Mouse (Mus musculus) hindbrain, embryonic 10.5 days (tissue): ENCODE measurements around the gene Pbx4. TPM values are rescaled to one million over a fixed set of nuclear protein-coding genes. Genes with fewer than 3 reads are reported as not detected.

Source experiments
- DNase-seq: peaks from one replicate; pipeline ENCODE4 v3.0.0-alpha.2; 2017; ENCODE audit warnings: low spot score
- H3K27ac ChIP-seq: fragments of 300-500 bp; sonication (generic); 2 replicates; pipeline ENCODE4 v1.5.1; 2016; ENCODE audit warnings: mild to moderate bottlenecking, moderate library complexity
- H3K27me3 ChIP-seq: fragments of 300-500 bp; sonication (generic); 2 replicates; pipeline ENCODE4 v1.6.1; 2016; ENCODE audit warnings: mild to moderate bottlenecking; ENCODE audit not compliant: poor library complexity, insufficient read depth, severe bottlenecking
- H3K36me3 ChIP-seq: fragments of 300-500 bp; sonication (generic); 2 replicates; pipeline ENCODE4 v1.6.1; 2016; ENCODE audit warnings: mild to moderate bottlenecking, moderate library complexity
- H3K4me1 ChIP-seq: fragments of 300-500 bp; sonication (generic); replicated peaks from 2 replicates; pipeline ENCODE4 v1.6.1; 2016; ENCODE audit warnings: mild to moderate bottlenecking
- H3K4me3 ChIP-seq: fragments of 300-500 bp; sonication (generic); 2 replicates; pipeline ENCODE4 v1.5.1; 2016; ENCODE audit warnings: mild to moderate bottlenecking, moderate library complexity
- H3K9me3 ChIP-seq: fragments of 300-500 bp; sonication (generic); 2 replicates; pipeline ENCODE4 v1.6.1; 2016; ENCODE audit warnings: mild to moderate bottlenecking, moderate library complexity
- WGBS: fragments of 180-500 bp; shearing (Covaris S2); methylation state at CpG from one replicate; pipeline ENCODE4 v1.1.7; 2016; 5-methylcytosine and 5-hydroxymethylcytosine counted together
- polyA plus RNA-seq: library from polyadenylated mRNA; unstranded; fragments of >200 nt; fragmentation: Nextera tagmentation; extraction: Ambion mirVana; gene quantifications from 2 replicates; pipeline ENCODE4 v1.2.1, GENCODE M21; 2016

Gene Pbx4
- polyA plus RNA-seq, 1 experiment from 2014 or later: 49.9 TPM

DNA sequence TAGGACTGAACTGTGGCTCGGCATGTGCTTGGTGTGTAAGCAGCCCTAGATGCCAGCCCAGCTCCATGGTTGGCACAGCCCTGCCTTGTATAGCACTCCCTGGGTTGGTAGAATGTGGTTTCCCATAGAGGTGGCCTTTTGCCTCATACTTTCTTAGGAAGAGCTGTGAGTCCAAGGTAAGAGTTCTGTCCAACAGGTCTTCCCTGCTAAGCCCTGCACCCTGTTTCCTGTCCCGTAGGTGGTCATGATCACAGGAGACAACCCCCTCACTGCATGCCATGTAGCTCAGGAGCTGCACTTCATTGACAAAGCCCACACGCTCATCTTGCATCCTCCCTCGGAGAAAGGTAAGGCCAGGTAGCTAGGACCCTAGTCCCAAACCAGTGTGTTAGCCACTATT, 30.5 kb upstream of the Pbx4 start:
- H3K36me3 ChIP-seq: peaks cover 99% of the 10 kb centered on the region
- WGBS: 97% methylated on average over 4 of the region's 4 CpGs

DNA sequence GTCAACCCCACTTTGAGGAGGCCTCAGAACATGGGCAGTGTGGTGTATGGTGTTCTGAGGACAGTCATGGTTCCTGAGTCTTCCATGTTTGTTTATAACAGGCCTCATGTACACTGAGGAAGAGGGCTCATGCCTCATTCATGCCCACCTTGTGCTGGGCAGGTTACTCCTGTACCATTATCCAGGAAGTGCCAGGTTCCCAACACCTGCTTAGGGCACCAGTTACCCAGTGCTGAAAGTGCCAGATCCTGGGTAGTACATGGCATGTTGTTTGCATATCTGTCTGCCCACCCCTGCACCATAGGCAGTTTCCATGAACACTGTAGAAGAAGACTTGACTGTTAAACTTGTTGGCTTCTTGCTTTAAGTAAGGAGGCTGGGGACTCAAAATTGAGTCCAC, 30.1 kb upstream of the Pbx4 start:
- Histone ChIP-seq H3K36me3 (peaks cover 99% of the 10 kb centered on the region), H3K4me3 (no peak overlapping the region), H3K27ac (no peak overlapping the region), H3K4me1 (no peaks in the 10 kb centered on the region), H3K27me3 (no peaks in the 10 kb centered on the region), H3K9me3 (no peaks in the 10 kb centered on the region)
- DNase-seq: no peak

More for the DNA sequence above, 30.5 kb upstream of the Pbx4 start:
- no peak overlapping the region for H3K27ac ChIP-seq
- no peaks in the 10 kb centered on the region for H3K27me3 ChIP-seq
- H3K4me3 ChIP-seq: no peak overlapping the region
- no peaks in the 10 kb centered on the region for H3K4me1 ChIP-seq
- no peak for DNase-seq
- H3K9me3 ChIP-seq: no peaks in the 10 kb centered on the region

- H3K27me3 ChIP-seq: no peaks in the 10 kb centered on the region
- WGBS: 93% methylated on average over 7 of the region's 7 CpGs
- H3K4me3 ChIP-seq: no peak overlapping the region
- DNase-seq: no peak
- H3K36me3 ChIP-seq: peaks cover 99% of the 10 kb centered on the region
- H3K9me3 ChIP-seq: no peaks in the 10 kb centered on the region
- no peak overlapping the region for H3K27ac ChIP-seq
- peaks cover 4% of the 10 kb centered on the region for H3K4me1 ChIP-seq
Measured at GRCm38 (mm10) chr8:69803366-69803765, 28.9 kb upstream of the Pbx4 start.

DNA sequence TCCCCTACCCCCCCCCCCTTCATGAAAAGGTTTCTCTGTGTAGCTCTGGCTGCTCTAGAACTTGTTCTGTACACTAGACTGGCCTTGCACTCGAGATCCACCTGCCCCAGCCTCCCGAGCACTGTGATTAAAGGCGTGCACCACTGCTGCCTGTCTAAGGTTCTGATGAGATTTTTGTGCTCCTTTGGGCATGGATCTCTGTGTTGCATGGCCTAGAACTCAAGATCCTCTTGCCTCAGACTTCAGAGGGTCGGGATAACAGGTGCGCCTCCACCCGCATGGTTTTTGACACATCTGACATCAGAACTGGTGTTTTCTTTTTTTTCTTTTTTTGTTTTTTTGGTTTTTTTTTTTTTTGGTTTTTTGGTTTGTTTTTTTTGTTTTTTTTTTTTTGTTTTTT, 27.8 kb upstream of the Pbx4 start:
- peaks cover 92% of the 10 kb centered on the region for H3K36me3 ChIP-seq
- WGBS: 93% methylated on average over 6 of the region's 6 CpGs
- no peaks in the 10 kb centered on the region for H3K27me3 ChIP-seq
- H3K4me3 ChIP-seq: no peak overlapping the region
- H3K27ac ChIP-seq: no peak overlapping the region
- DNase-seq: no peak
- H3K9me3 ChIP-seq: no peaks in the 10 kb centered on the region
- peaks cover 16% of the 10 kb centered on the region for H3K4me1 ChIP-seq

- Histone ChIP-seq H3K27ac (no peak overlapping the region), H3K27me3 (no peaks in the 10 kb centered on the region), H3K36me3 (peaks cover 87% of the 10 kb centered on the region), H3K4me1 (peaks cover 19% of the 10 kb centered on the region), H3K9me3 (no peaks in the 10 kb centered on the region), H3K4me3 (no peak overlapping the region)
- 95% methylated on average over 10 of the region's 10 CpGs for WGBS
- DNase-seq: no peak
Measured at GRCm38 (mm10) chr8:69805086-69805485, 27.2 kb upstream of the Pbx4 start.

DNA sequence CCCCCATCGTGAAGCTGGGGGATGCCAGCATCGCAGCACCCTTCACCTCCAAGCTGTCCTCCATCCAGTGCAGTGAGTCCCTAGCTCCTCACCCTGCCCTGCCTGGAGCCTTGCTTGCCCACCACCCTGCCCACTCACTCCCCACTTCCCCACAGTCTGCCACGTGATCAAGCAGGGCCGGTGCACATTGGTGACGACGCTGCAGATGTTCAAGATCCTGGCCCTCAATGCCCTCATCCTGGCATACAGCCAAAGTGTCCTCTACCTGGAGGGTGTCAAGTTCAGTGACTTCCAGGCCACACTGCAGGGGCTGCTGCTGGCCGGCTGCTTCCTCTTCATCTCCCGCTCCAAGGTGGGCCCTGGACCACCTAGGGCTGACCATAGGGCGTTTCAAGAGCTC, 26.8 kb upstream of the Pbx4 start:
- Histone ChIP-seq H3K27ac (no peak overlapping the region), H3K27me3 (no peaks in the 10 kb centered on the region), H3K4me3 (no peak overlapping the region), H3K9me3 (no peaks in the 10 kb centered on the region), H3K36me3 (peaks cover 87% of the 10 kb centered on the region), H3K4me1 (peaks cover 19% of the 10 kb centered on the region)
- 96% methylated on average over 9 of the region's 9 CpGs for WGBS
- no peak for DNase-seq

DNA sequence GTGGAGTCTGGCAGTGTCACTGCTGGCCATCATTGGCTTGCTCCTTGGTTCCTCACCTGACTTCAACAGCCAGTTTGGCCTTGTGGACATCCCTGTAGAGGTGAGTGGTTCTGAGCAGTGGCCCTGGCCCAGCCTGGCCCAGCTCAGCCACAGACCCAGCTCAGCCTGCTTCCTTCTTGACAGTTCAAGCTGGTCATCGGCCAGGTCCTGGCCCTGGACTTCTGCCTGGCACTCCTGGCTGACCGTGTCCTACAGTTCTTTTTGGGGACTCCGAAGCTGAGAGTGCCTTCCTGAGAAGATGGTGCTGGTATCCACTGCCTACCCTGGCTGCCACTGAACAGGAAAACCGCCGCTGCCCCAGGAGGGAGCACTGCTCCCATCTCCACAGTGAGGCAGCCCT, 25.1 kb upstream of the Pbx4 start:
- no peak overlapping the region for H3K4me3 ChIP-seq
- no peaks in the 10 kb centered on the region for H3K27me3 ChIP-seq
- 97% methylated on average over 5 of the region's 5 CpGs for WGBS
- H3K4me1 ChIP-seq: peaks cover 19% of the 10 kb centered on the region
- no peaks in the 10 kb centered on the region for H3K9me3 ChIP-seq
- no peak overlapping the region for H3K27ac ChIP-seq
- no peak for DNase-seq
- H3K36me3 ChIP-seq: peaks cover 87% of the 10 kb centered on the region

- peaks cover 79% of the 10 kb centered on the region for H3K36me3 ChIP-seq
Measured at GRCm38 (mm10) chr8:69808094-69808863, 24.0 kb upstream of the Pbx4 start, which contains the start of gene Gmip. Gene Gmip, plus strand, starts transcription at chr8:69808679.

GRCm38 (mm10) chr8:69808864-69809403, 23.4 kb upstream of the Pbx4 start:
- no peaks in the 10 kb centered on the region for H3K9me3 ChIP-seq
- no peaks in the 10 kb centered on the region for H3K27me3 ChIP-seq
- H3K4me3 ChIP-seq: peak overlapping the region; percentile 67
- peak overlapping the region; percentile 86 for H3K27ac ChIP-seq
- WGBS: 2% methylated on average over 23 of the region's 23 CpGs
- peaks cover 78% of the 10 kb centered on the region for H3K36me3 ChIP-seq
- peak; percentile 38 for DNase-seq
- H3K4me1 ChIP-seq: peaks cover 19% of the 10 kb centered on the region

More at GRCm38 (mm10) chr8:69808094-69808863, 24.0 kb upstream of the Pbx4 start, which contains the start of gene Gmip:
- Histone ChIP-seq H3K4me3 (peak within 1 kb of the TSS; percentile 67), H3K9me3 (no peaks in the 10 kb centered on the region), H3K27me3 (no peaks in the 10 kb centered on the region), H3K27ac (peak within 1 kb of the TSS; percentile 86), H3K4me1 (peaks cover 19% of the 10 kb centered on the region)
- peak; percentile 74 for DNase-seq
- WGBS: 8% methylated on average over 28 of the region's 28 CpGs

- peaks cover 79% of the 10 kb centered on the region for H3K36me3 ChIP-seq
- no peak for DNase-seq
- WGBS: 71% methylated on average over 3 of the region's 3 CpGs
- H3K27ac ChIP-seq: 0 out of 2 replicates have a peak overlapping the region, but pooled peaks have one; percentile 86
- peaks cover 19% of the 10 kb centered on the region for H3K4me1 ChIP-seq
- no peak overlapping the region for H3K4me3 ChIP-seq
- H3K27me3 ChIP-seq: no peaks in the 10 kb centered on the region
- 0 out of 2 replicates have a peak, but pooled peaks cover 1% of the 10 kb centered on the region for H3K9me3 ChIP-seq
Measured at GRCm38 (mm10) chr8:69809820-69810219, 22.5 kb upstream of the Pbx4 start.

DNA sequence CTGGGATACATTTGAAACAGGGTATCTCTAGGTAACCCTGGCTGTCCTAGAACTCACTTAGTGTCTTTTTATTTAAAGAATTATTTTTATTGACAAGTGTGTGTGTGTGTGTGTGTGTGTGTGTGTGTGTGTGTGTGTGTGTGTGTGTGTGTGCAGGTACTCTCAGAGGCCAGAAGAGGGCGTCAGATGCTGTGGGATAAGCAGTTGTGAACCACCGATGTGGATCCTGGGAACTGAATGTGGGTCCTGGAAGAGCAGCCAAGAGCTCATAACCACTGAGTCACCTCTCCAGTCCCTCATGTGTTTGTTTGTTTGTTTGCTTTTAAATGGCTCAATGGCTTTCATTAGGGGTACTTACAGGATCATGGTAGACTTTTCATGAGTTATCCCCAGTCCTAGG, 17.4 kb upstream of the Pbx4 start:
- Histone ChIP-seq H3K4me3 (no peak overlapping the region), H3K27me3 (no peaks in the 10 kb centered on the region), H3K4me1 (peaks cover 13% of the 10 kb centered on the region), H3K27ac (no peak overlapping the region), H3K36me3 (peaks cover 84% of the 10 kb centered on the region), H3K9me3 (0 out of 2 replicates have a peak, but pooled peaks cover 2% of the 10 kb centered on the region)
- WGBS: 83% methylated on average over 2 of the region's 2 CpGs
- no peak for DNase-seq

- 94% methylated on average over 4 of the region's 4 CpGs for WGBS
- Histone ChIP-seq H3K36me3 (peaks cover 80% of the 10 kb centered on the region), H3K27me3 (0 out of 2 replicates have a peak, but pooled peaks cover 5% of the 10 kb centered on the region), H3K9me3 (0 out of 2 replicates have a peak, but pooled peaks cover 2% of the 10 kb centered on the region), H3K4me1 (peaks cover 13% of the 10 kb centered on the region), H3K4me3 (no peak overlapping the region), H3K27ac (no peak overlapping the region)
- DNase-seq: no peak
Measured at GRCm38 (mm10) chr8:69815396-69815795, 16.9 kb upstream of the Pbx4 start.

DNA sequence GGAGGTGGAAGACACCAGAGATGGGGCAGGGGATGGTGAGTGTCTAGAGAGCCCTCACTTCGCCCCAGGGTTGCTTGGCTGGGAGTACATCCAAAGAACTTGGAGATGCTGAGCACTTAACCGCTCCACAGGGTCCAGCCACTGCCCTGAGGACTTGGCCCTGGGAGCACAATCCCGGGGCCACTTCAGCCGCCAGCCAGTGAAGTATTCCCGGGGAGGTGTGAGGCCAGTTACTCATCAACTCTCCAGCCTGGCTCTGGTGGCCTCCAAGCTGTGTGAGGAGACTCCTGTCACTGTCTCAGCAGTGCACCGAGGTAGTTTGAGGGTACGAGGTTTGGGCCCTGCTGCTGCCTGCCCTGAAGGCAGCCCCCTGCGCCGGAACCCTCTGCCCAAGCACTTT, 11.8 kb upstream of the Pbx4 start:
- Histone ChIP-seq H3K36me3 (peaks cover 63% of the 10 kb centered on the region), H3K4me1 (peaks cover 56% of the 10 kb centered on the region), H3K4me3 (no peak overlapping the region)

More for the DNA sequence above, 11.8 kb upstream of the Pbx4 start:
- Histone ChIP-seq H3K9me3 (no peaks in the 10 kb centered on the region), H3K27ac (no peak overlapping the region), H3K27me3 (0 out of 2 replicates have a peak, but pooled peaks cover 15% of the 10 kb centered on the region)
- no peak for DNase-seq
- WGBS: 83% methylated on average over 9 of the region's 9 CpGs
